Mouse (Mus musculus): Measurements from ENCODE around the gene Gm21704.
"Not testable (repeated sequence)": the region's sequence is repeated elsewhere in the genome, so short reads cannot be mapped to it uniquely, and the experiment has no call there.

The Gm21704 gene

GRCm38 (mm10) chrY:3410067-3410466 lies at the start of gene Gm21704, which contains the start of gene Gm21708:
TSS of gene Gm21704 (minus strand) at chrY:3410167.
TSS of gene Gm21708 (minus strand) at chrY:3410167.
- not testable (repeated sequence) for DNase-seq (ENCODE audit: low read depth)

GRCm38 (mm10) chrY:3345229-3345628 lies 64.7 kb downstream of the Gm21704 start, which contains the start of gene Gm21693:
TSS of gene Gm21693 (minus strand) at chrY:3345329.
- not testable (repeated sequence) for DNase-seq (ENCODE audit: low read depth)

GRCm38 (mm10) chrY:3340661-3341060 lies 69.3 kb downstream of the Gm21704 start:
- not testable (repeated sequence) for DNase-seq (ENCODE audit: low read depth)
